ENCODE assay signal across 8 mouse cellular contexts in the genomic region with DNA sequence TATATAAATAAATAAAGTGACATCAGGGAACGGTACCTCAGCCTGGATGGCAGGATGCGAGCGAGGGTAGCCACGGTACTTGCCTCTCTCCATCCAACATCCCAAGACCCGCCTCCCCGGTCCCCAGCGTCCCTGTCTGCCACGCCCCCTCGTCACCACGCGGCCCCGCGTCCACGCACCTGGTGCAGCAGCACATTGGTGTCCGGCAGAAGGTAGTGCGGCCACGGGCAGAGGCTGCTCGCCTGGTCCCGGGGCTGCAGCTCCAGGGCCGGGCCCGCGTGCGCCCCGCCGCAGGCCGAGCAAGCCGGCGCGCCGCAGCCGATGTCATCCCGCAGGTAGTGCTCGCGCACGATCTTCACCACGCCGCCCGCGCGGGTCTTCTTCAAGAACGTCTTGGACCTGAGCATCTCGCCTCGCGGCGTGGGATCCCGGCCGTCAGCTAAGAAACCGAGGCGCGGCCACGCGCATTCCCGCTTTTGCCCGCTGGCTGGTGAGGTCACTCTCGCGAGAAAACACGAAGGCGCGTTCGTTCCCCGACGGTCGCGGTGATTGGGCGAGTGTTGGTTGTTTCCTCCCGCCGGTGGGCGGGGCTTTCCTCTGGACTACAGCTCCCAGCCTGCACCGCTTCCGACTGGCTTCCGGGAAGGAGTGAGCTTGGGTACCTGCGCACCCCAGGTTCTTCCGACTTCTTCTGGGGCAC. TPM values are rescaled to one million over a fixed set of nuclear protein-coding genes. Genes with fewer than 3 reads are reported as not detected.
DNase-seq lines count a peak whose midpoint lies in the region; ATAC-seq and TF ChIP-seq lines count a peak whose summit lies in the region.

A gene (plus strand): TSS at position 158 of the 700 bp plus-strand sequence.
A gene (minus strand): TSS at position 504 of the 700 bp plus-strand sequence.

- H3K4me1 ChIP-seq in embryonic facial prominence, embryonic 14.5 days (ENCODE audit: control insufficient read depth, insufficient read depth, low read length) = peaks cover 6% of the 10 kb centered on the region; the same call in 1 of the 2 replicates
- no peaks in the 10 kb centered on the region for H3K4me1 ChIP-seq in heart, adult 2 months (ENCODE audit: control insufficient read depth, insufficient read depth, low read length)
- H3K4me1 ChIP-seq in limb, embryonic 13.5 days = peaks cover 13% of the 10 kb centered on the region
- peaks cover 14% of the 10 kb centered on the region for H3K4me1 ChIP-seq in midbrain, embryonic 16.5 days (ENCODE audit: control insufficient read depth, insufficient read depth, low read length)

- peak within 1 kb of the TSS; percentile 94 for H3K9ac ChIP-seq in embryonic facial prominence, embryonic 14.5 days (ENCODE audit: low read depth, low read length)
- peak within 1 kb of the TSS; percentile 91 for H3K9ac ChIP-seq in heart, adult 2 months (ENCODE audit: low read depth, low read length)
- peak within 1 kb of the TSS; percentile 93 for H3K9ac ChIP-seq in limb, embryonic 13.5 days
- H3K9ac ChIP-seq in midbrain, embryonic 16.5 days (ENCODE audit: low read depth, low read length) = peak within 1 kb of the TSS; percentile 94

- WGBS in embryonic facial prominence, embryonic 14.5 days = 0% methylated on average over 23 of the region's 73 CpGs
- under 1% methylated on average over 73 of the region's 73 CpGs for WGBS in heart, adult 2 months
- WGBS in limb, embryonic 13.5 days = under 1% methylated on average over 73 of the region's 73 CpGs
- WGBS in midbrain, embryonic 16.5 days = under 1% methylated on average over 72 of the region's 73 CpGs

- ATAC-seq in embryonic facial prominence, embryonic 14.5 days (ENCODE audit: low read depth) = peak; percentile 100
- ATAC-seq in limb, embryonic 13.5 days (ENCODE audit: low FRiP score, low read depth) = peak; percentile 100
- peak; percentile 100 for ATAC-seq in midbrain, embryonic 16.5 days

- H3K27ac ChIP-seq in embryonic facial prominence, embryonic 14.5 days (replicated peaks; ENCODE audit: low read depth, low read length) = peak within 1 kb of the TSS; percentile 84
- H3K27ac ChIP-seq in heart, adult 2 months = peak within 1 kb of the TSS; percentile 79
- H3K27ac ChIP-seq in limb, embryonic 13.5 days = peak within 1 kb of the TSS; percentile 67
- peak within 1 kb of the TSS; percentile 93 for H3K27ac ChIP-seq in midbrain, embryonic 16.5 days (ENCODE audit: low read length)

- peaks cover 65% of the 10 kb centered on the region for H3K36me3 ChIP-seq in embryonic facial prominence, embryonic 14.5 days (ENCODE audit: control insufficient read depth, insufficient read depth, low read length)
- H3K36me3 ChIP-seq in heart, adult 2 months (ENCODE audit: control insufficient read depth, insufficient read depth, low read length) = peaks cover 2% of the 10 kb centered on the region
- H3K36me3 ChIP-seq in limb, embryonic 13.5 days = peaks cover 54% of the 10 kb centered on the region
- peaks cover 12% of the 10 kb centered on the region for H3K36me3 ChIP-seq in midbrain, embryonic 16.5 days (ENCODE audit: control insufficient read depth, insufficient read depth, low read length)

- intact Hi-C loops in heart, adult 2 months (cut with DNase I) = loop anchor here (1.0 kb wide), 1 partner anchor 53 kb away; a partner anchor contains a TSS

- H3K27me3 ChIP-seq in embryonic facial prominence, embryonic 14.5 days (replicated peaks; ENCODE audit: control insufficient read depth, insufficient read depth, low read length) = no peaks in the 10 kb centered on the region
- H3K27me3 ChIP-seq in heart, adult 2 months (ENCODE audit: control insufficient read depth, insufficient read depth, low read length) = no peaks in the 10 kb centered on the region
- no peaks in the 10 kb centered on the region for H3K27me3 ChIP-seq in limb, embryonic 13.5 days
- no peaks in the 10 kb centered on the region for H3K27me3 ChIP-seq in midbrain, embryonic 16.5 days (ENCODE audit: control insufficient read depth, insufficient read depth, low read depth, low read length)

- peak within 1 kb of the TSS; percentile 68 for H3K4me2 ChIP-seq in embryonic facial prominence, embryonic 14.5 days (ENCODE audit: low read depth, low read length)
- peak within 1 kb of the TSS; percentile 85 for H3K4me2 ChIP-seq in limb, embryonic 13.5 days (replicated peaks)
- peak within 1 kb of the TSS; percentile 84 for H3K4me2 ChIP-seq in midbrain, embryonic 16.5 days (ENCODE audit: low read length)

- peak; percentile 79 for TF ChIP-seq POLR2A in heart, adult 2 months (IDR thresholded peaks at IDR 0.05; ENCODE audit: insufficient read depth, low read depth, low read length)

- H3K4me3 ChIP-seq in embryonic facial prominence, embryonic 14.5 days (ENCODE audit: low read depth, low read length) = peak within 1 kb of the TSS; percentile 99
- peak within 1 kb of the TSS; percentile 93 for H3K4me3 ChIP-seq in heart, adult 2 months
- H3K4me3 ChIP-seq in limb, embryonic 13.5 days = peak within 1 kb of the TSS; percentile 95
- H3K4me3 ChIP-seq in midbrain, embryonic 16.5 days (ENCODE audit: low read depth, low read length) = peak within 1 kb of the TSS; percentile 94

- no peaks in the 10 kb centered on the region for H3K9me3 ChIP-seq in embryonic facial prominence, embryonic 14.5 days (ENCODE audit: control insufficient read depth, low read length)
- H3K9me3 ChIP-seq in limb, embryonic 13.5 days = no peaks in the 10 kb centered on the region
- H3K9me3 ChIP-seq in midbrain, embryonic 16.5 days (replicated peaks; ENCODE audit: control insufficient read depth, low read length, poor library complexity, severe bottlenecking) = no peaks in the 10 kb centered on the region

- peaks cover 1% of the 10 kb centered on the region; the same call in 1 of the 2 replicates for H3K79me2 ChIP-seq in heart, adult 2 months (replicated peaks; ENCODE audit: control insufficient read depth, insufficient read depth, low read length)

- 0 out of 2 replicates have a peak, but pooled peaks have one; percentile 5 for TF ChIP-seq CTCF in heart, adult 2 months (IDR thresholded peaks at IDR 0.05)

- TF ChIP-seq EP300 in heart, adult 2 months (IDR thresholded peaks at IDR 0.05; ENCODE audit: insufficient read depth, low read depth, low read length) = no peak

- peak; percentile 98 for DNase-seq in 3T3-L1 (ENCODE audit: low read depth, low spot score)
- peak; percentile 95 to 96 for DNase-seq in adrenal gland, postnatal 4 days (ENCODE audit: low spot score in 2 of 2)
- DNase-seq in embryonic facial prominence, embryonic 14.5 days (ENCODE audit: low spot score) = peak; percentile 99
- DNase-seq in heart, adult 2 months = peak; percentile 99
- DNase-seq in kidney, adult 8-10 months = peak; percentile 98 to 99
- DNase-seq in spleen, postnatal 10 days (ENCODE audit: low spot score in 2 of 2) = peak; percentile 97 to 100

RNA-seq across cellular contexts. Expression of the first gene that starts in this region (rescaled TPM):
- total RNA-seq in adrenal gland, postnatal 4 days (2021) = 10 to 100 TPM; 14.3 to 15.3 TPM
- 17.3 and 17.5 TPM in 2 replicates for polyA plus RNA-seq in embryonic facial prominence, embryonic 14.5 days (2014; fragmentation: Nextera tagmentation; extraction: Ambion mirVana)
- 1 to 10 TPM; 6.5 to 7.2 TPM for total RNA-seq in heart, adult 2 months (2021)
- polyA plus RNA-seq in heart, adult 2 months (2012; rRNA removed) = 1.8 and 4.0 TPM in 2 replicates
- polyA plus RNA-seq in limb, embryonic 13.5 days (2015; fragmentation: Nextera tagmentation; extraction: Ambion mirVana) = 21.8 and 22.6 TPM in 2 replicates
- 17.2 and 19.3 TPM in 2 replicates for polyA plus RNA-seq in midbrain, embryonic 16.5 days (2015; fragmentation: Nextera tagmentation; extraction: Ambion mirVana)

RNA-seq across cellular contexts. Expression of the second gene that starts in this region (rescaled TPM):
- total RNA-seq in adrenal gland, postnatal 4 days (2021) = 10 to 100 TPM; 36.5 to 38.0 TPM
- 36.4 and 38.2 TPM in 2 replicates for polyA plus RNA-seq in embryonic facial prominence, embryonic 14.5 days (2014; fragmentation: Nextera tagmentation; extraction: Ambion mirVana)
- total RNA-seq in heart, adult 2 months (2021) = 10 to 100 TPM in 1 of 2 experiments, 1 to 10 TPM in 1; 9.8 to 10.5 TPM
- polyA plus RNA-seq in heart, adult 2 months (2012; rRNA removed) = 3.0 and 5.5 TPM in 2 replicates
- 35.0 and 36.4 TPM in 2 replicates for polyA plus RNA-seq in limb, embryonic 13.5 days (2015; fragmentation: Nextera tagmentation; extraction: Ambion mirVana)
- 22.6 and 26.9 TPM in 2 replicates for polyA plus RNA-seq in midbrain, embryonic 16.5 days (2015; fragmentation: Nextera tagmentation; extraction: Ambion mirVana)

Comparison
In these comparisons a context has a peak if more than half of its experiments do, and no peak if none do; other contexts are left out.
1. Peak in every context shown above with its lines: DNase-seq, ATAC-seq, H3K4me3 ChIP-seq and H3K27ac ChIP-seq.